Mouse (Mus musculus) forebrain, embryonic 15.5 days (tissue): ENCODE results near the gene H60b. TPM values are rescaled to one million over a fixed set of nuclear protein-coding genes. Genes with fewer than 3 reads are reported as not detected.

ENCODE experiments used
- ATAC-seq: fragments of 200-750 bp; cut with Nextera tagmentation; replicated peaks from 2 replicates; pipeline ENCODE4 v1.8.0; 2017; ENCODE audit warnings: mild to moderate bottlenecking, moderate TSS enrichment, moderate library complexity
- H3K27ac ChIP-seq: fragments of 300-500 bp; sonication (generic); replicated peaks from 2 replicates; pipeline ENCODE4 v1.5.1; 2015; ENCODE audit warnings: mild to moderate bottlenecking, inconsistent platforms
- H3K27me3 ChIP-seq: fragments of 300-500 bp; sonication (generic); 2 replicates; pipeline ENCODE4 v1.6.1; 2015; ENCODE audit warnings: inconsistent platforms
- H3K36me3 ChIP-seq: fragments of 300-500 bp; sonication (generic); 2 replicates; pipeline ENCODE4 v1.6.1; 2015; ENCODE audit warnings: mild to moderate bottlenecking, inconsistent platforms
- H3K4me1 ChIP-seq: fragments of 300-500 bp; sonication (generic); 2 replicates; pipeline ENCODE4 v1.6.1; 2015; ENCODE audit warnings: inconsistent platforms
- H3K4me2 ChIP-seq: fragments of 300-500 bp; sonication (generic); replicated peaks from 2 replicates; pipeline ENCODE4 v1.6.1; 2015; ENCODE audit warnings: mild to moderate bottlenecking, inconsistent platforms
- H3K4me3 ChIP-seq: fragments of 300-500 bp; sonication (generic); 2 replicates; pipeline ENCODE4 v1.5.1; 2015; ENCODE audit warnings: mild to moderate bottlenecking, inconsistent platforms
- H3K9ac ChIP-seq: fragments of 300-500 bp; sonication (generic); replicated peaks from 2 replicates; pipeline ENCODE4 v1.6.1; 2015; ENCODE audit warnings: mild to moderate bottlenecking, inconsistent platforms
- H3K9me3 ChIP-seq: fragments of 300-500 bp; sonication (generic); 2 replicates; pipeline ENCODE4 v1.6.1; 2016; ENCODE audit warnings: inconsistent platforms
- WGBS: fragments of 180-500 bp; shearing (Covaris S2); methylation state at CpG from one replicate; pipeline ENCODE4 v1.1.7; 2015; ENCODE audit warnings: mixed read lengths; 5-methylcytosine and 5-hydroxymethylcytosine counted together
- polyA plus RNA-seq: library from polyadenylated mRNA; unstranded; fragments of >200 nt; fragmentation: Nextera tagmentation; extraction: Ambion mirVana; gene quantifications from 2 replicates; pipeline ENCODE4 v1.2.1, GENCODE M21; 2015

H60b gene
- polyA plus RNA-seq, 1 experiment from 2014 or later = 0.28 TPM

GRCm38 (mm10) chr10:22301641-22302040, 143.3 kb downstream of the H60b start:
- Histone ChIP-seq H3K27ac (no peak overlapping the region), H3K4me1 (no peaks in the 10 kb centered on the region), H3K27me3 (no peaks in the 10 kb centered on the region), H3K4me2 (no peak overlapping the region), H3K36me3 (no peaks in the 10 kb centered on the region), H3K9me3 (no peaks in the 10 kb centered on the region), H3K9ac (no peak overlapping the region), H3K4me3 (no peak overlapping the region)
- WGBS = 81% methylated on average over 1 of the region's 1 CpGs
- no peak for ATAC-seq

GRCm38 (mm10) chr10:22302344-22303057, 144.1 kb downstream of the H60b start:
- H3K36me3 ChIP-seq = no peaks in the 10 kb centered on the region
- no peak overlapping the region for H3K4me2 ChIP-seq
- 80% methylated on average over 5 of the region's 5 CpGs for WGBS
- H3K9me3 ChIP-seq = no peaks in the 10 kb centered on the region
- no peaks in the 10 kb centered on the region for H3K4me1 ChIP-seq
- no peak overlapping the region for H3K9ac ChIP-seq
- H3K27ac ChIP-seq = no peak overlapping the region
- no peak for ATAC-seq
- H3K27me3 ChIP-seq = no peaks in the 10 kb centered on the region
- no peak overlapping the region for H3K4me3 ChIP-seq

- Histone ChIP-seq H3K27me3 (no peaks in the 10 kb centered on the region), H3K4me3 (no peak overlapping the region), H3K4me2 (no peak overlapping the region), H3K4me1 (no peaks in the 10 kb centered on the region), H3K9me3 (no peaks in the 10 kb centered on the region), H3K27ac (no peak overlapping the region), H3K36me3 (no peaks in the 10 kb centered on the region), H3K9ac (no peak overlapping the region)
- ATAC-seq = no peak
- WGBS = 91% methylated on average over 6 of the region's 6 CpGs
These were observed 145.3 kb downstream of the H60b start for GRCm38 (mm10) chr10:22303736-22304135.

GRCm38 (mm10) chr10:22305801-22306200, 147.4 kb downstream of the H60b start:
- Histone ChIP-seq H3K9me3 (no peaks in the 10 kb centered on the region), H3K27ac (no peak overlapping the region), H3K4me2 (no peak overlapping the region), H3K36me3 (no peaks in the 10 kb centered on the region), H3K27me3 (no peaks in the 10 kb centered on the region), H3K4me1 (no peaks in the 10 kb centered on the region), H3K9ac (no peak overlapping the region), H3K4me3 (no peak overlapping the region)
- no peak for ATAC-seq
- WGBS = 80% methylated on average over 4 of the region's 4 CpGs

- H3K4me3 ChIP-seq = no peak overlapping the region
- no peak overlapping the region for H3K9ac ChIP-seq
- no peaks in the 10 kb centered on the region for H3K4me1 ChIP-seq
- H3K27ac ChIP-seq = no peak overlapping the region
- no peaks in the 10 kb centered on the region for H3K9me3 ChIP-seq
- WGBS = 68% methylated on average over 4 of the region's 4 CpGs
- H3K4me2 ChIP-seq = no peak overlapping the region
- no peaks in the 10 kb centered on the region for H3K36me3 ChIP-seq
- H3K27me3 ChIP-seq = no peaks in the 10 kb centered on the region
- ATAC-seq = no peak
These were observed 148.1 kb downstream of the H60b start for GRCm38 (mm10) chr10:22306452-22306851.

- Histone ChIP-seq H3K4me3 (no peak overlapping the region), H3K9me3 (no peaks in the 10 kb centered on the region), H3K4me1 (no peaks in the 10 kb centered on the region), H3K27me3 (no peaks in the 10 kb centered on the region), H3K4me2 (no peak overlapping the region), H3K27ac (no peak overlapping the region), H3K36me3 (no peaks in the 10 kb centered on the region), H3K9ac (no peak overlapping the region)
- WGBS = 78% methylated on average over 1 of the region's 1 CpGs
- ATAC-seq = no peak
These were observed 149.8 kb downstream of the H60b start for GRCm38 (mm10) chr10:22308221-22308620.

GRCm38 (mm10) chr10:22322858-22323257, 164.5 kb downstream of the H60b start:
- H3K4me1 ChIP-seq = no peaks in the 10 kb centered on the region
- H3K27ac ChIP-seq = no peak overlapping the region
- no peaks in the 10 kb centered on the region for H3K9me3 ChIP-seq
- no peaks in the 10 kb centered on the region for H3K36me3 ChIP-seq
- no peak for ATAC-seq
- H3K4me3 ChIP-seq = no peak overlapping the region
- H3K27me3 ChIP-seq = no peaks in the 10 kb centered on the region
- WGBS = 96% methylated on average over 2 of the region's 2 CpGs
- H3K9ac ChIP-seq = no peak overlapping the region
- no peak overlapping the region for H3K4me2 ChIP-seq

Other genes starting within 250 kb of the H60b start
- not detected in 2 replicates for gene 4930444G20Rik, start 90.5 kb upstream of the H60b start, polyA plus RNA-seq
- 4.3 and 5.5 TPM in 2 replicates for gene E030030I06Rik, start 9.3 kb upstream of the H60b start, polyA plus RNA-seq
- 0.73 and 0.90 TPM in 2 replicates for gene Raet1e, start within 50 bp of the H60b start, polyA plus RNA-seq
- 3.0 and 4.1 TPM in 2 replicates for gene Raet1d, start 202.0 kb downstream of the H60b start, polyA plus RNA-seq